Mouse (Mus musculus) MEL (cell line): ENCODE data around the gene Brwd1. TPM values are rescaled to one million over a fixed set of nuclear protein-coding genes. Genes with fewer than 3 reads are reported as not detected.

ENCODE experiments used
- DNase-seq: peaks from one replicate; pipeline ENCODE4 v3.0.0; 2011; ENCODE audit warnings: low read depth, low spot score
- H3K27ac ChIP-seq: 2 replicates; pipeline ENCODE4 v1.5.1; 2012; ENCODE audit warnings: low read depth, mild to moderate bottlenecking, control low read depth, low read length, moderate library complexity; ENCODE audit not compliant: control insufficient read depth
- H3K27me3 ChIP-seq, 2 experiments: fragments of 150-350 bp in 1 of 2; sonication (generic) in 1 of 2; 2 replicates each; pipeline ENCODE4 v1.6.1; 2012; ENCODE audit warnings: low read length in 2 of 2, mild to moderate bottlenecking in 2 of 2, improper control_type of control experiment in 1 of 2, moderate library complexity in 1 of 2; ENCODE audit not compliant: insufficient read depth in 2 of 2, control insufficient read depth in 1 of 2
- H3K36me3 ChIP-seq, 2 experiments: 2 replicates each; pipeline ENCODE4 v1.6.1; 2012 to 2014; ENCODE audit warnings: low read length in 2 of 2, improper control_type of control experiment in 1 of 2, inconsistent platforms in 1 of 2, mild to moderate bottlenecking in 1 of 2; ENCODE audit not compliant: insufficient read depth in 2 of 2, control insufficient read depth in 1 of 2
- H3K4me1 ChIP-seq, 2 experiments: fragments of 150-350 bp in 1 of 2; sonication (generic) in 1 of 2; 2 replicates each; pipeline ENCODE4 v1.6.1; 2012; ENCODE audit warnings: low read length in 2 of 2, improper control_type of control experiment in 1 of 2, mild to moderate bottlenecking in 1 of 2; ENCODE audit not compliant: insufficient read depth in 2 of 2, control insufficient read depth in 1 of 2
- H3K4me3 ChIP-seq, 2 experiments: fragments of 150-350 bp in 1 of 2; sonication (generic) in 1 of 2; 2 replicates each; pipeline ENCODE4 v1.5.1; 2012; ENCODE audit warnings: low read depth in 2 of 2, low read length in 2 of 2, mild to moderate bottlenecking in 2 of 2, moderate library complexity in 2 of 2, control low read depth in 1 of 2, improper control_type of control experiment in 1 of 2; ENCODE audit not compliant: control insufficient read depth in 1 of 2, insufficient read depth in 1 of 2
- H3K79me2 ChIP-seq: 2 replicates; pipeline ENCODE4 v1.6.1; 2012; ENCODE audit warnings: mild to moderate bottlenecking, low read length, moderate library complexity; ENCODE audit not compliant: control insufficient read depth, poor library complexity, insufficient read depth
- H3K9ac ChIP-seq: 2 replicates; pipeline ENCODE4 v1.6.1; 2012; ENCODE audit warnings: low read depth, mild to moderate bottlenecking, control low read depth, low read length, moderate library complexity; ENCODE audit not compliant: control insufficient read depth, poor library complexity, severe bottlenecking
- H3K9me3 ChIP-seq: fragments of 150-350 bp; sonication (generic); replicated peaks from 2 replicates; pipeline ENCODE4 v1.6.1; 2012; ENCODE audit warnings: mild to moderate bottlenecking, low read length, improper control_type of control experiment, moderate library complexity; ENCODE audit not compliant: insufficient read depth
- CHD1 ChIP-seq: IDR thresholded peaks from 2 replicates; pipeline ENCODE4 v1.6.1; 2012; ENCODE audit warnings: low read depth, mild to moderate bottlenecking, inconsistent platforms, low read length, improper control_type of control experiment
- CTCF ChIP-seq, 3 experiments: IDR thresholded peaks in 2 of 3; conservative IDR thresholded peaks in 1 of 3; 2 replicates each; pipeline ENCODE4 v1.5.1; 2011 to 2012; ENCODE audit warnings: low read length in 3 of 3, low read depth in 2 of 3, mild to moderate bottlenecking in 2 of 3, improper control_type of control experiment in 1 of 3, inconsistent platforms in 1 of 3, mixed read lengths in 1 of 3, moderate library complexity in 1 of 3; ENCODE audit not compliant: control insufficient read depth in 1 of 3, insufficient read depth in 1 of 3, poor library complexity in 1 of 3, severe bottlenecking in 1 of 3
- ELF1 ChIP-seq: IDR thresholded peaks from 2 replicates; pipeline ENCODE4 v1.6.1; 2014; ENCODE audit warnings: low read depth, mild to moderate bottlenecking, inconsistent platforms, low read length, improper control_type of control experiment, moderate library complexity
- ETS1 ChIP-seq: IDR thresholded peaks from 2 replicates; pipeline ENCODE4 v1.6.1; 2012; ENCODE audit warnings: low read depth, mild to moderate bottlenecking, inconsistent platforms, low read length, improper control_type of control experiment, moderate library complexity
- MXI1 ChIP-seq: IDR thresholded peaks from 2 replicates; pipeline ENCODE4 v1.6.1; 2011; ENCODE audit warnings: mild to moderate bottlenecking, low read depth, low read length, improper control_type of control experiment
- NRF1 ChIP-seq: IDR thresholded peaks from 2 replicates; pipeline ENCODE4 v1.6.1; 2014; ENCODE audit warnings: low read depth, mild to moderate bottlenecking, inconsistent platforms, low read length, improper control_type of control experiment, moderate library complexity; ENCODE audit not compliant: poor library complexity, insufficient read depth, severe bottlenecking
- SIN3A ChIP-seq: IDR thresholded peaks from 2 replicates; pipeline ENCODE4 v1.6.1; 2012; ENCODE audit warnings: low read length, improper control_type of control experiment, inconsistent platforms
- SMC3 ChIP-seq: IDR thresholded peaks from 2 replicates; pipeline ENCODE4 v1.6.1; 2011; ENCODE audit warnings: low read depth, low read length, improper control_type of control experiment
- TCF12 ChIP-seq: IDR thresholded peaks from 2 replicates; pipeline ENCODE4 v1.6.1; 2014; ENCODE audit warnings: low read depth, mild to moderate bottlenecking, inconsistent platforms, low read length, improper control_type of control experiment, moderate library complexity
- UBTF ChIP-seq: IDR thresholded peaks from 2 replicates; pipeline ENCODE4 v1.6.1; 2012; ENCODE audit warnings: low read depth, mild to moderate bottlenecking, inconsistent platforms, low read length, improper control_type of control experiment, moderate library complexity, borderline replicate concordance; ENCODE audit not compliant: insufficient read depth
- ZNF384 ChIP-seq: IDR thresholded peaks from 2 replicates; pipeline ENCODE4 v1.6.1; 2012; ENCODE audit warnings: low read depth, mild to moderate bottlenecking, inconsistent platforms, low read length, improper control_type of control experiment
- polyA plus RNA-seq, 2 experiments: library from polyadenylated mRNA; stranded (reverse) in 1 of 2; unstranded in 1 of 2; fragments of >175 nt in 1 of 2; fragments of >200 nt in 1 of 2; gene quantifications; 2 replicates each; pipeline versions ENCODE4 v1.2.1 to v1.2.4; 2012; ENCODE audit warnings: low replicate concordance in 2 of 2, low read depth in 1 of 2; ENCODE audit not compliant: insufficient read length in 2 of 2, insufficient read depth in 1 of 2, missing spikeins in 1 of 2
- total RNA-seq: library from RNA; depleted of rRNA; stranded (reverse); fragments of 300-350 nt; gene quantifications from 2 replicates; pipeline ENCODE4 v1.2.3, GENCODE M21; 2012

The Brwd1 gene
- total and polyA plus RNA-seq, 3 experiments: 27.1 to 77.1 (median 41.0) TPM

- TF ChIP-seq ZNF384 (no peak), CTCF (IDR thresholded peaks at IDR 0.05 in 2 of 3, conservative IDR thresholded peaks at IDR 0.05 in 1 of 3; ENCODE audit: control insufficient read depth in 1 of 3, insufficient read depth in 1 of 3, low read depth in 2 of 3, low read length in 3 of 3, poor library complexity in 1 of 3, severe bottlenecking in 1 of 3) (peak; percentile 45 to 63 (median 48)), TCF12 (no peak), SMC3 (peak; percentile 39)
- TF ChIP-seq, all 39 proteins: peak for 3
Observed at GRCm38 (mm10) chr16:95956618-95957017, 125.7 kb downstream of the Brwd1 start (continued).

- Histone ChIP-seq H3K27me3 (no peaks in the 10 kb centered on the region; a peak in 1 of 4 replicates), H3K4me1 (no peaks in the 10 kb centered on the region), H3K9ac (no peak overlapping the region), H3K79me2 (no peaks in the 10 kb centered on the region)
- peak; percentile 34 for DNase-seq
- TF ChIP-seq CHD1 (no peak), UBTF (no peak), ETS1 (no peak), MXI1 (no peak), NRF1 (no peak), ELF1 (no peak)
- TF ChIP-seq, all 39 proteins: peak for 0
- Histone ChIP-seq H3K36me3 (no peaks in the 10 kb centered on the region), H3K9me3 (no peaks in the 10 kb centered on the region), H3K4me3 (no peak overlapping the region), H3K27ac (no peak overlapping the region)
Observed at GRCm38 (mm10) chr16:95955716-95956346, 126.5 kb downstream of the Brwd1 start.

DNA sequence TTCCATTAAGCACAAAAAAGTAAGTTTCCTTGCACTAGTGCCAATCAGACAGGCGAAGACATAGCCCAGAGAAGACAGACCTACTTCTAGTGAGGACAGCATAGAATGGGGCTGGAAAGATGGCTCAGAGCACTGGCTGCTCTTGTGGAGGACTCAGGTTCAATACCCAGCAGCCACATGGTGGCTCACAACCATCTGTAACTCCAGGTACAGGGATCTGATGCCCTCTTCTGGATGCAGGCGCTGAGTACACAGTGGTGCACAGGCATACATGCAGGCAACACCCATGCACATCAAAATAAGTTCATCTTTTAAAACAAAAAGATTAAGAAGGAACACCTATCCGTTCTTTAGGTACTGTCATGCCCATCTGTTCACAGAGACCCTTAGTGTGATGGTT, 128.0 kb downstream of the Brwd1 start:
- no peak overlapping the region for H3K27ac ChIP-seq

More for the DNA sequence above, 128.0 kb downstream of the Brwd1 start:
- H3K9me3 ChIP-seq: no peaks in the 10 kb centered on the region
- H3K79me2 ChIP-seq: no peaks in the 10 kb centered on the region
- no peaks in the 10 kb centered on the region for H3K4me1 ChIP-seq
- no peaks in the 10 kb centered on the region for H3K36me3 ChIP-seq
- peaks cover 0 to 2% of the 10 kb centered on the region in 2 experiments; a peak in 1 of 4 replicates for H3K27me3 ChIP-seq
- TF ChIP-seq SIN3A (no peak), CTCF (IDR thresholded peaks at IDR 0.05 in 2 of 3, conservative IDR thresholded peaks at IDR 0.05 in 1 of 3; ENCODE audit: control insufficient read depth in 1 of 3, insufficient read depth in 1 of 3, low read depth in 2 of 3, low read length in 3 of 3, poor library complexity in 1 of 3, severe bottlenecking in 1 of 3) (peak in 2 of 3 experiments; percentile 10 to 14; a peak in 3 of 6 replicates)
- no peak overlapping the region for H3K9ac ChIP-seq
- no peak for DNase-seq
- no peak overlapping the region for H3K4me3 ChIP-seq
